Mouse (Mus musculus) frontal cortex, postnatal 36 days (tissue): ENCODE measurements around the gene Tgfb1i1.

Source experiments
- DNase-seq, 2 experiments: peaks; one replicate each; pipeline ENCODE4 v3.0.0; 2022; ENCODE audit warnings: low spot score in 2 of 2

Gene Tgfb1i1

GRCm38 (mm10) chr7:128288923-128289544 lies 42.4 kb downstream of the Tgfb1i1 start:
- DNase-seq = no peak

- DNase-seq = no peak
These were observed 48.2 kb downstream of the Tgfb1i1 start for GRCm38 (mm10) chr7:128294785-128295184.

GRCm38 (mm10) chr7:128296514-128296913 lies 49.9 kb downstream of the Tgfb1i1 start:
- DNase-seq = no peak

GRCm38 (mm10) chr7:128297291-128297616 lies 50.6 kb downstream of the Tgfb1i1 start:
- DNase-seq = no peak

GRCm38 (mm10) chr7:128297617-128298480 lies 51.2 kb downstream of the Tgfb1i1 start, which contains the start of gene BC017158:
Gene BC017158 (minus strand): TSS chr7:128298170.
- peak; percentile 79 to 86 for DNase-seq

GRCm38 (mm10) chr7:128298481-128299342 lies 52.1 kb downstream of the Tgfb1i1 start:
- peak in 1 of 2 experiments; percentile 7 for DNase-seq

- no peak for DNase-seq
These were observed 54.3 kb downstream of the Tgfb1i1 start for GRCm38 (mm10) chr7:128300952-128301351.

- no peak for DNase-seq
These were observed 55.5 kb downstream of the Tgfb1i1 start for GRCm38 (mm10) chr7:128302151-128302550.

- no peak for DNase-seq
These were observed 57.6 kb downstream of the Tgfb1i1 start for GRCm38 (mm10) chr7:128304198-128304597.

- peak; percentile 17 to 30 for DNase-seq
These were observed 58.3 kb downstream of the Tgfb1i1 start for GRCm38 (mm10) chr7:128304907-128305306.
